Mouse (Mus musculus) naive thymus-derived CD4-positive, alpha-beta T cell, adult 5 months (primary cell): ENCODE measurements around the gene Iqch. TPM values are rescaled to one million over a fixed set of nuclear protein-coding genes. Genes with fewer than 3 reads are reported as not detected.

Experiments
- polyA plus RNA-seq: library from polyadenylated mRNA; unstranded; fragments of 100-300 nt; shearing (Covaris generic); gene quantifications from one replicate; pipeline ENCODE4 v1.2.1, GENCODE M21; 2017

Gene Iqch
- not detected for polyA plus RNA-seq

DNA sequence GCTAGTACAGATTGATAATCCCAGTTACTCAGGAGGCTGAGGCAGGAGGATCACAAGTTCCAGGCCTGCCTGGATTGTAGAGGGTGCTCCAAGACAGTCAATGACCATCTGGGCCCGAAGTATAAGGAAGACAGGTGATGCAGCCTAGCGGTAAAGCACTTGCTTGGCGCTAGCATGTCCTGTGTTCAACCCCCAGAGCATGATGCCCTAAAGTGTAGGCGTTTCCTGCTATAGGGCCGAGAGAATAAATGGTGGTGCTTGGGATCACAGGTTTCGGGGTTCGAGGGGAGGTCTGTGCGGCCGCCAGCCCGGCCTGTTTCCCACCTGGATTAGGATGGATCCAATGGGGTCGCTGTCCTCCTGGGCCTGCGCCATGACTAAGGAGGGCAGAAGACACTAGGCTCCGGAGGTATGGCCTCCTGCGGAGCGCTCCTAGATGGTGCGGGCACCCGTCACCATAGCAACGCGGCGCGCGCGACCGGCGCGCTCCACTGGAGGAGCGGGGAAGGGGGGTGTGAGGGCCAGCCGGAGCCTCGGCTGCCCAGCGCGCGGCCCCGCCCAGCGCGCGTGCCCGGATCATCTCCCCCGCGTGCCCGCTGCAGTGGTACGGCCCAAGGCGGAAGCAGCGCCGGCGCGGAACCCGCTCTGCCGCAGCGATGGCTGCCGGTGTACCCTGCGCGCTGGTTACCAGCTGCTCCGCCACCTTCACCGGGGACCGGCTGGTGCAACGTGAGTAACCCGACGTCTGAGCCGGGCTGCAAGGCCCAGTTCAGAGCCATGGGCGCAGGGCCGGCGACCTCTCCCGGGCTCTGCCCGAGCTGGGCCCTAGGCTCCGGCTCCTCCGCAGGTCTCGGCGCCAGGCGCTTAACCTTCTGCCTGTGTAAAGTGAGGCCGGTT, at the start of gene Iqch, which contains the start of gene Aagab:
Gene Iqch, minus strand, starts transcription at position 451 of the 897 bp plus-strand sequence.
Gene Aagab, plus strand, starts transcription at position 618 of the 897 bp plus-strand sequence.

DNA sequence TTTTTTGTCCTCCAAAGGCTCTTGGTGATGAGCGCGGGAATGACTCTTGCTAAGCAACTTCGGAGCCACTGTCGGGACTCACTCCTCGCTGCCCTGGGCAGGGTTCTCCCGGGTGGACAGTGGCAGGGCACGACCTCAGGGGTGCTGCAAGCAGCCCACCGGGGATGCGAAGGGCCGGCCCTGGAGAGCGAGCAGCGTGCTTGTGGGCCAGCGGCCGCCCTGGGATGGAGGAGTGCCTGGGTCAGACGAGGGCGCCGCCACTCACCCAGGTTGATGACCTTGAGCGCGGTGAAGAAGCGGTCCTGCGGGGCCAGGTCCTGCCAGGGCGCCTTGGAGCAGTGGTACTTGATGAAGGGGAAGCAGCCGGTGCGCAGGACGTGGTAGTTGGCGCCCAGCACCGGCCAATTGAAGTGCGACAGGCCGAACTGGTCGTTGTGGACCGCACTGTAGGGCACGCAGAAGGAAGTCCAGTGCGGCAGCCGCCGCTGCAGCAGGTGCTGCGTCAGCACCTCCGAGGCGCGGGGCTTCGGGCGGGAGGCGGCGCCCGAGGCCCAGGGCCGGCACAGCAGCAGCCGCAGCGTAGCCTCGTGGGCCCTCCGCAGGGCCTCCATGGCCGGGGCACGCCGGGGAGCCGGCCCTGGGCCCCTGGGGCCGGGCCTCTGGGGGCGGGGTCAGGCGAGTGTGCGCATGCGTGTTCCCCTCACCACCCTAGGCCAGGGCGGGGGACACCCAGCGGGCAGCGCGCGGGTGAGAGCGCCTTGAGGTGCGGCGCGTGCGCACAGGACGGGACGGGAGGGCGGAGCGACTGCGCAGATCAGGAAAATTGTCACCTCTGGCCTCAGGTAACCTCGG, 203.5 kb downstream of the Iqch start, which contains the start of gene 2300009A05Rik:
Gene 2300009A05Rik, minus strand, starts transcription at position 636 of the 852 bp plus-strand sequence.

DNA sequence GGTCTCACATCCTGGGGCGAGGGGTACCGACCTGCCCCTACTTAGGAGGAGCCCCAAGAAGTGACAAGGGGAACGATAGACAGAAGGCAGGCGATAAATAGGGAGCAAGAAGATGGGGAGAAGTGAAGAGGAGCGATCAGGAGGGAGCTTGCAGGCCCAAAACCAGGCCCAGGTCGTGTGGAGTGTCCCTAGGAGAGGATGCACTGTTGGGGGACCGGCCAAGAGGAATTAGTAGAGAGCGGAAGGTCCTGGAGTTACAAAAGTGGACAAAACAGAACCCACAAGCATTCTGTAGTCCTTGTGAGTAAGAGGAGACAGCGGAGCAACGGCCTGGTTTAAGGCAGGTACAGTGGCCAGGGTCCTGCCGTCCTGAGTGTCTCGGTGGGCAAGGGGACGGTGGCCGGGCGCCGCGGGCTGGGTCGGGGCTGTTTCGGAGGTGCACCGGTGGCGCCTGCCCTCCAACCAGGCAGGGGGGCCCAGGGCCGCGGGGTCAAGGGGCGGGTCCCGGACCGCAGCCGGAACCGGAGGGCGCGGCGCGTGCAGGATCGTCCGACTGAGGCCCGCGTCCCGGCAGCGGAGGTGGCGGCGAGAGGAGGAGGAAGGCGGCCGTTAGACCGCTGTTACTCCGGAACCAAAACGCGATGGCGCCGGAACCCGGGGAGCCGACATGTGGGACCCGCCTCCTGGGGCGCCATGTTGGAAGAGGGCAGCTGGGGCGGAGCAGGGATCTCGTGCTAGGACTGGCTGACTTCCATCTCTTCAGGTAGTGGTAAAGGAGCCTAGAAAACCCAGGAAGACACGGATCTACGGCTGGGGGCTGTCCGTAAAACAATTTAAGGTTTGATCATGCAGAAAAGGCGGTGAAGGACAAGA, 224.8 kb downstream of the Iqch start, which contains the start of gene Map2k5:
Gene Map2k5, minus strand, starts transcription at position 633 of the 873 bp plus-strand sequence.

Other genes with a start within 250 kb of the Iqch start
- 37.3 TPM for gene Map2k5, start 224.6 kb downstream of the Iqch start, polyA plus RNA-seq
- gene 2300009A05Rik, start 203.2 kb downstream of the Iqch start, polyA plus RNA-seq: 49.9 TPM
- gene Aagab, start 167 bp upstream of the Iqch start, polyA plus RNA-seq: 39.6 TPM
- gene Smad3, start 155.5 kb upstream of the Iqch start, polyA plus RNA-seq: 34.9 TPM